Mouse (Mus musculus) thymus, adult 18-20 months (tissue): ENCODE data around the gene Gnaq.
A peak's percentile ranks its signal among the peaks of the same experiment; 100 is the strongest.

Source experiments
- DNase-seq, 2 experiments: peaks; one replicate each; pipeline ENCODE4 v3.0.0; 2022; ENCODE audit warnings: mixed read lengths in 2 of 2

The Gnaq gene

GRCm38 (mm10) chr19:16379687-16380086 is 247.1 kb downstream of the Gnaq start:
- DNase-seq = no peak

- DNase-seq = no peak
Measured at GRCm38 (mm10) chr19:16382392-16382791, 249.8 kb downstream of the Gnaq start.

- no peak for DNase-seq
Measured at GRCm38 (mm10) chr19:16383127-16383526, 250.5 kb downstream of the Gnaq start.

DNA sequence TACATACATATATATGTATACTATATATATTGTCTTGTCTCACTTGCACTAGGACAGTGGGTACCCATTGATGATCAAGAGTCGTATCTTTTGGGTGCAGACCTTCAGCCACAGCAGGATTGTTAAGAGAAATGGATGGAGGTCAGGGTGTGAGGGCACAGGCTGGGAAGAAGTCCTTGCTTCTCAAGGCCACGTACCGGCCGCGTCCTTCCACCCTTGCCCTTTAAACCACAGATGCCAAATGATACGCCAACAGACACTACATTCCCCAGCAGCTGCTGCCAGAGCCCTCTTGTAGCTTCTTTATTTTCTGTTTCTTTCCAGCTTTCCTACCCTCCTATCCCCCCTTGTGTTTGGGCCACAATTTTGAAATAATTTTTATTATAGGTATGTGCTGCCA is 251.5 kb downstream of the Gnaq start:
- DNase-seq = no peak

- DNase-seq = no peak
Measured at GRCm38 (mm10) chr19:16384957-16385356, 252.3 kb downstream of the Gnaq start.

DNA sequence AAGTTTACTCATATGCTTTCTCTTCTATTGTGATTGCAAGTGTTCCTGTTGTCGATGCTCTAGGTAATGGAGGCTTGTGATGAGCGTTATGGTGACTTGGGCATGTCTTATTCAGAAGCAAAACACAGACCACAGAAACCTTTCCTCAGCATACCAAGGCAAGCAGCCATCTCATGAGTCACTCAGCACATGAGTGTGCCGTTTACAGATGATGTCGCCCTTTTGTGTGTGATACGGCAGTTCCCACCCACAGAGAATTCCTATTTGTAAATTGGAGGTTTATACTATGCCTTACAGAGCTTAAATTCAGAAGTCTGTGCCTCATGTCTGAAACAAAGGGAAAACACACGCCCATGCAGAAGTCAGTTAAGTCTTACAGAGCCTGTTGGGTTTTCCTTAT is 253.9 kb downstream of the Gnaq start:
- DNase-seq = no peak

GRCm38 (mm10) chr19:16390192-16390795 is 257.7 kb downstream of the Gnaq start:
- DNase-seq = no peak

- no peak for DNase-seq
Measured at GRCm38 (mm10) chr19:16394381-16394780, 261.8 kb downstream of the Gnaq start.

GRCm38 (mm10) chr19:16403101-16403500 is 270.5 kb downstream of the Gnaq start:
- no peak for DNase-seq

- DNase-seq = no peak
Measured at GRCm38 (mm10) chr19:16407727-16408126, 275.1 kb downstream of the Gnaq start.

- DNase-seq = no peak
Measured at GRCm38 (mm10) chr19:16411302-16411701, 278.7 kb downstream of the Gnaq start.

DNA sequence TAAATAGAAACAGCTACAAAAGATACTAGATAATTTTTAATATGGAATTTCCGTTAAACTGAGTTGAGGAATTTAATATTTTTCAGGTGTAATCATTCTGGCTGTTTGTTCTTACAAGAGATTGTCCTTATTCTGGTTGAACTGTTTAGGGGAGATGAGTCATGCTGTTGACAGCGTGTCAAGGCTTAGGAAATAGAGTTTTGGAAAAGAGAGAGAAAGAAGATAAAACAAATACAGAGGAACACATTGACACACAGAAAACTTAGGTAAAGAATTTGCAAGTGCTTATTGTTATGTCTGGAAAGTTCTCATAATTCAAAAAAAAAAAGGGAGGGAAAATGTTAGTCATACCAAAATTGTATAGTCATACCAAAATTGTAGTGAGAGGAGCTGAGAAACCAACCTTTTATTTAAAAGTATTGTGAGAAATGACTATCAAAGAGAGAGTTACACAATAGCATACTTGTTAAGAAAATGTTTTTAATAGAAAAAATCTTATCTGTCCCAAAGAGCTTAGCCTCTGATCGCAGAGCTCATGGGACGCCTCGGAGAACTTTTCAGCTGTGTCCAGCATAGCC is 285.5 kb downstream of the Gnaq start:
- no peak for DNase-seq

- no peak for DNase-seq
Measured at GRCm38 (mm10) chr19:16425596-16425995, 293.0 kb downstream of the Gnaq start.

- DNase-seq = no peak
Measured at GRCm38 (mm10) chr19:16431368-16431767, 298.7 kb downstream of the Gnaq start.

DNA sequence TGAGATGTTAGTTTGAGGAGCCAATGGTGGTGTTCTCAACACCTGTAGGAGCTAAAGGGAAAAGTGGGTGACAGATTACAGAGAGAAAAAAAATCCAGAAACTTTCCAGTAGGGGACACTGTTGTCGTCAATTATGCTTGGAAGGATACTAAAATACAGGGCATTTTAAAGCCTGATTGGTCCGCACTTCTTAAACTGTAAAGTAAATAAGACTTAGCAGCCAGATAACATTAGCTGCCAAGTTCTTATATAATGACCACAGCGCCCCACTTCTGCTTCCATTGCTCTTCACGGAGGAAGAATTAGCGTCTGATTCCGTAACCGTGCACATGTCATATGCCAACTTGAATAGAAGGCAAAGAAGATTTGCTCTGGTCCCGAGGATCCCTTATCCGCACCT is 302.2 kb downstream of the Gnaq start:
- DNase-seq = no peak

DNA sequence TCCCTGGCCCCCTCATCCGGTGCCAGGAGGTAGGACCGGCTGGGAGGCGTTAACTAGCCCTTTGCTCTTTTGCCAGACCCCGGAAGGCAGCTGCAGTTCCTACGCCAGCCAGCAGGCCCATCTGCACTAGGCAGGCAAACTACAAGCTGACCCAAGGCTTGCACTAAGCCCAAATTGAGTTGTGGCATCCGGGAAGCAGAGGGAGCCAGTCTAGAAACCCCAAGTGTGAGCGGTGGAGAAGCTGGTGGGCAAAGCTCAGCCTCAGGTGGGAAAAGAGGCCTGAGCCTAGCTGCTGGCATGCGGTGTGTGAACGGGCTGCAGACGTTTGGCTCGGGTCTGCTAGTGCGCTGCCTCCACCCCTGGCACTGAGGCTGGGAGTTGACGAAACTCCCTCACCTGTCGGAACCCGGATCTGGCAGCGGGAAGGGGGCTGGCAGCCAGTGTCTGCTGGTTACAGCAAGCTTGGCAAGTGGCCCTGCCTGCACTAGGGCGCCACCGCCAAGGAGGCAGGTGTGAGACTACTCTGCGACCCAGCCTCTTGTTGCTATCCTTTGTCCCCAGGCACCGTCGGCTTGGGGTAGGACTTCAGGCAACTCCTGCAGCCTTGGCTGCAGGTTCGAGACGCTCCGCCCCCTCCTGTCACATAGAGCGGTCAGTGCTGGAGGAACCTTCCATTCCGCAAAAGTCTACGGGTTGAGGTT is 303.1 kb downstream of the Gnaq start, which contains the start of gene Gna14:
Gene Gna14 (plus strand): TSS at position 232 of the 701 bp plus-strand sequence.
- DNase-seq = peak; percentile 34 to 45

GRCm38 (mm10) chr19:16436335-16437169 is 303.9 kb downstream of the Gnaq start:
- DNase-seq = no peak
